Comparison of ENCODE assay signal across 23 mouse cellular contexts in genomic region chr7:79894790-79895189, GRCm38 (mm10). TPM values are rescaled to one million over a fixed set of nuclear protein-coding genes. Genes with fewer than 3 reads are reported as not detected.
DNase-seq lines count a peak whose midpoint lies in the region; ATAC-seq and TF ChIP-seq lines count a peak whose summit lies in the region.
"Had no signal": no experiment of that assay in that cellular context is flagged by ENCODE, and none has a peak within 500 bp of the region (broad histone marks: within the 10 kb centered on the region; RNA-seq: fewer than 3 reads in every experiment).

No protein-coding gene starts in this region.

- H3K9ac ChIP-seq in kidney, embryonic 15.5 days: no peak overlapping the region
- no peak overlapping the region for H3K9ac ChIP-seq in CH12.LX (ENCODE audit: insufficient read depth, low read depth)
- H3K9ac ChIP-seq in ES-E14 (ENCODE audit: insufficient read depth, low read depth, low read length, poor library complexity, severe bottlenecking): no peak overlapping the region
- H3K9ac ChIP-seq in intestine, postnatal 0 days (ENCODE audit: low read depth, low read length): no peak overlapping the region
- H3K9ac ChIP-seq: embryonic facial prominence, embryonic 12.5 days; forebrain, embryonic 13.5 days; forebrain, embryonic 15.5 days; forebrain, postnatal 0 days had no signal

- no peak for TF ChIP-seq POLR2A in CH12.LX (IDR thresholded peaks at IDR 0.05; ENCODE audit: low read depth, low read length)

- TF ChIP-seq CTCF in CH12.LX (conservative IDR thresholded peaks at IDR 0.05 in 1 of 2, IDR thresholded peaks at IDR 0.05 in 1 of 2; ENCODE audit: low read depth in 2 of 2, low read length in 2 of 2): no peak
- no peak for TF ChIP-seq CTCF in intestine, postnatal 0 days (IDR thresholded peaks at IDR 0.05; ENCODE audit: low read depth)
- TF ChIP-seq CTCF in layer of hippocampus, adult 2 months (conservative IDR thresholded peaks at IDR 0.05): no peak

- no peak overlapping the region for H3K4me2 ChIP-seq in kidney, embryonic 15.5 days
- no peak overlapping the region for H3K4me2 ChIP-seq in CH12.LX (ENCODE audit: insufficient read depth, low read depth, poor library complexity, severe bottlenecking)
- no peak overlapping the region for H3K4me2 ChIP-seq in intestine, postnatal 0 days (replicated peaks; ENCODE audit: low read depth)
- H3K4me2 ChIP-seq: embryonic facial prominence, embryonic 12.5 days; forebrain, embryonic 13.5 days; forebrain, embryonic 15.5 days had no signal

- in situ Hi-C loops in CH12.LX (cut with MboI; ENCODE audit: low pct_ligation_motif_present, low pct_unique_long_range_greater_than_20kb, low sequenced_read_pairs) (no loop called here), ES-E14 (cut with MboI; ENCODE audit: low sequenced_read_pairs in 2 of 2, unreplicated experiment in 2 of 2) (no loop called here)

- no peak for DNase-seq in kidney, postnatal 25 days
- DNase-seq in CH12.LX (ENCODE audit: extremely low read depth): no peak
- DNase-seq in ES-E14 (ENCODE audit: low read depth, low spot score): no peak
- no peak for DNase-seq in layer of hippocampus, adult 2 months (ENCODE audit: low spot score in 2 of 2)
- no peak for DNase-seq in midbrain, embryonic 10.5 days (ENCODE audit: low spot score)
- no peak for DNase-seq in ovary, postnatal 14 days (ENCODE audit: low spot score)
- DNase-seq: adrenal gland, adult 8-10 months; adrenal gland, postnatal 14 days; adrenal gland, postnatal 36 days; cerebellum, adult 11-12 months; cerebellum, adult 2 months; cerebellum, adult 9-10 months; cerebellum, postnatal 10 days; cerebellum, postnatal 25 days; forebrain, postnatal 0 days had no signal

- no peak for ATAC-seq in kidney, embryonic 15.5 days (replicated peaks; ENCODE audit: low FRiP score)
- ATAC-seq in intestine, postnatal 0 days: no peak
- ATAC-seq: activated CD4-positive, CD25-positive, alpha-beta regulatory T cell, adult 4 months; forebrain, embryonic 13.5 days; forebrain, embryonic 15.5 days; forebrain, postnatal 0 days; Patski had no signal

- TF ChIP-seq RAD21 in CH12.LX (IDR thresholded peaks at IDR 0.05; ENCODE audit: low read depth, low read length): no peak

- no peak overlapping the region for H3K4me3 ChIP-seq in kidney, embryonic 15.5 days (replicated peaks)
- no peak overlapping the region for H3K4me3 ChIP-seq in CH12.LX (replicated peaks in 1 of 3; ENCODE audit: low read depth in 2 of 3, low read length in 2 of 3, poor library complexity in 1 of 3)
- H3K4me3 ChIP-seq in ES-E14 (ENCODE audit: insufficient read depth in 1 of 2, low read depth in 1 of 2, low read length in 2 of 2, poor library complexity in 1 of 2, severe bottlenecking in 1 of 2): no peak overlapping the region
- no peak overlapping the region for H3K4me3 ChIP-seq in intestine, postnatal 0 days (ENCODE audit: low read depth, low read length)
- no peak overlapping the region for H3K4me3 ChIP-seq in layer of hippocampus, adult 2 months
- H3K4me3 ChIP-seq in midbrain, embryonic 10.5 days: no peak overlapping the region
- H3K4me3 ChIP-seq: embryonic facial prominence, embryonic 10.5 days; embryonic facial prominence, embryonic 12.5 days; forebrain, embryonic 13.5 days; forebrain, embryonic 15.5 days had no signal

- H3K4me1 ChIP-seq in kidney, embryonic 15.5 days: peaks cover 23% of the 10 kb centered on the region
- H3K4me1 ChIP-seq in CH12.LX (ENCODE audit: control insufficient read depth in 1 of 2, insufficient read depth in 2 of 2) (no peaks in the 10 kb centered on the region), ES-E14 (ENCODE audit: control insufficient read depth in 2 of 2, insufficient read depth in 2 of 2, low read length in 2 of 2, poor library complexity in 1 of 2) (peaks cover 4 to 11% of the 10 kb centered on the region in 2 experiments; a peak in 3 of 4 replicates)
- peaks cover 7% of the 10 kb centered on the region for H3K4me1 ChIP-seq in intestine, postnatal 0 days (replicated peaks; ENCODE audit: control insufficient read depth, insufficient read depth, low read length)
- H3K4me1 ChIP-seq in midbrain, embryonic 10.5 days: no peaks in the 10 kb centered on the region
- H3K4me1 ChIP-seq: embryonic facial prominence, embryonic 10.5 days; embryonic facial prominence, embryonic 12.5 days; forebrain, embryonic 13.5 days; forebrain, embryonic 15.5 days had no signal

- peaks cover 45% of the 10 kb centered on the region for H3K36me3 ChIP-seq in kidney, embryonic 15.5 days
- peaks cover 46 to 89% of the 10 kb centered on the region in 2 experiments for H3K36me3 ChIP-seq in CH12.LX (replicated peaks in 1 of 2; ENCODE audit: control insufficient read depth in 1 of 2, insufficient read depth in 1 of 2, low read length in 1 of 2)
- H3K36me3 ChIP-seq in ES-E14 (ENCODE audit: control insufficient read depth, insufficient read depth, low read length, poor library complexity, severe bottlenecking): 0 out of 2 replicates have a peak, but pooled peaks cover 4% of the 10 kb centered on the region
- H3K36me3 ChIP-seq in intestine, postnatal 0 days (ENCODE audit: control insufficient read depth, insufficient read depth): no peaks in the 10 kb centered on the region
- H3K36me3 ChIP-seq in midbrain, embryonic 10.5 days: peaks cover 76% of the 10 kb centered on the region

- 89% methylated on average over 1 of the region's 1 CpGs for WGBS in kidney, embryonic 15.5 days
- 53% methylated on average over 1 of the region's 1 CpGs for WGBS in intestine, postnatal 0 days
- WGBS in midbrain, embryonic 10.5 days: 91% methylated on average over 1 of the region's 1 CpGs

- dilution Hi-C loops in CH12.LX (cut with MboI; ENCODE audit: extremely low pct_ligation_motif_present, extremely low pct_unique_long_range_greater_than_20kb, low sequenced_read_pairs): no loop called here

- no peaks in the 10 kb centered on the region for H3K9me3 ChIP-seq in kidney, embryonic 15.5 days (replicated peaks)
- H3K9me3 ChIP-seq in CH12.LX (replicated peaks; ENCODE audit: low read length) (no peaks in the 10 kb centered on the region), ES-E14 (ENCODE audit: control insufficient read depth, insufficient read depth, low read depth, low read length) (no peaks in the 10 kb centered on the region)
- H3K9me3 ChIP-seq in intestine, postnatal 0 days (ENCODE audit: control insufficient read depth): no peaks in the 10 kb centered on the region
- H3K9me3 ChIP-seq in midbrain, embryonic 10.5 days (replicated peaks): no peaks in the 10 kb centered on the region
- H3K9me3 ChIP-seq: embryonic facial prominence, embryonic 10.5 days; embryonic facial prominence, embryonic 12.5 days; forebrain, embryonic 13.5 days; forebrain, embryonic 15.5 days had no signal

- no peak for TF ChIP-seq EP300 in CH12.LX (IDR thresholded peaks at IDR 0.05; ENCODE audit: low read length)

- peak overlapping the region; percentile 51; the same call in 1 of the 2 replicates for H3K27ac ChIP-seq in kidney, embryonic 15.5 days
- H3K27ac ChIP-seq in CH12.LX (ENCODE audit: insufficient read depth, low read depth) (no peak overlapping the region), ES-E14 (ENCODE audit: insufficient read depth, low read depth, low read length, poor library complexity, severe bottlenecking) (no peak overlapping the region)
- H3K27ac ChIP-seq in intestine, postnatal 0 days (ENCODE audit: low read depth, low read length): peak overlapping the region; percentile 70; the same call in 1 of the 2 replicates
- no peak overlapping the region for H3K27ac ChIP-seq in layer of hippocampus, adult 2 months
- H3K27ac ChIP-seq in midbrain, embryonic 10.5 days (replicated peaks): no peak overlapping the region
- H3K27ac ChIP-seq: embryonic facial prominence, embryonic 10.5 days; embryonic facial prominence, embryonic 12.5 days; forebrain, embryonic 13.5 days; forebrain, embryonic 15.5 days had no signal

- no peaks in the 10 kb centered on the region for H3K79me2 ChIP-seq in CH12.LX (replicated peaks; ENCODE audit: control insufficient read depth, extremely low read depth, insufficient read depth, poor library complexity, severe bottlenecking)

- no peaks in the 10 kb centered on the region for H3K27me3 ChIP-seq in kidney, embryonic 15.5 days
- no peaks in the 10 kb centered on the region for H3K27me3 ChIP-seq in CH12.LX (replicated peaks)
- no peaks in the 10 kb centered on the region for H3K27me3 ChIP-seq in intestine, postnatal 0 days (replicated peaks; ENCODE audit: control insufficient read depth, insufficient read depth, low read length)
- no peaks in the 10 kb centered on the region for H3K27me3 ChIP-seq in midbrain, embryonic 10.5 days (ENCODE audit: low read depth, poor library complexity, severe bottlenecking)
- H3K27me3 ChIP-seq: embryonic facial prominence, embryonic 12.5 days; forebrain, embryonic 13.5 days; forebrain, embryonic 15.5 days; Patski had no signal

RNA-seq across cellular contexts. Expression of gene Ap3s2, which starts 25.7 kb away (rescaled TPM):
- polyA plus RNA-seq in kidney, embryonic 15.5 days (2015; fragmentation: Nextera tagmentation; extraction: Ambion mirVana): 36.6 and 43.2 TPM in 2 replicates
- total RNA-seq in CH12.LX (2012; rRNA removed) (11.8 and 12.7 TPM in 2 replicates), CH12.LX (2014; rRNA removed) (14.4 and 14.9 TPM in 2 replicates), ES-E14 (2012; rRNA removed) (9.4 and 11.0 TPM in 2 replicates)
- polyA plus RNA-seq in CH12.LX (2012; ENCODE audit: insufficient read length, low read depth): 21.8 and 28.3 TPM in 2 replicates
- 21.2 and 21.3 TPM in 2 replicates for polyA plus RNA-seq in intestine, postnatal 0 days (2015; fragmentation: Nextera tagmentation; extraction: Ambion mirVana)
- total RNA-seq in layer of hippocampus, adult 2 months (2021): 10 to 100 TPM; 47.4 to 49.8 TPM
- 52.3 and 55.1 TPM in 2 replicates for polyA plus RNA-seq in midbrain, embryonic 10.5 days (2016; fragmentation: Nextera tagmentation; extraction: Ambion mirVana)

RNA-seq across cellular contexts. Expression of gene Anpep, which starts 33.9 kb away (rescaled TPM):
- polyA plus RNA-seq in kidney, embryonic 15.5 days (2015; fragmentation: Nextera tagmentation; extraction: Ambion mirVana): 72.4 and 81.7 TPM in 2 replicates
- total RNA-seq in CH12.LX (2012; rRNA removed) (0.13 and 0.25 TPM in 2 replicates), CH12.LX (2014; rRNA removed) (not detected in 2 replicates), ES-E14 (2012; rRNA removed) (11.4 and 15.4 TPM in 2 replicates)
- 0.45 and 0.60 TPM in 2 replicates for polyA plus RNA-seq in CH12.LX (2012; ENCODE audit: insufficient read length, low read depth)
- polyA plus RNA-seq in intestine, postnatal 0 days (2015; fragmentation: Nextera tagmentation; extraction: Ambion mirVana): 476 and 488 TPM in 2 replicates
- total RNA-seq in layer of hippocampus, adult 2 months (2021): 1 to 10 TPM; 3.3 to 4.7 TPM
- 3.9 and 5.5 TPM in 2 replicates for polyA plus RNA-seq in midbrain, embryonic 10.5 days (2016; fragmentation: Nextera tagmentation; extraction: Ambion mirVana)
- polyA plus RNA-seq: activated CD4-positive, CD25-positive, alpha-beta regulatory T cell, adult 4 months had no signal

RNA-seq across cellular contexts. Expression of gene Arpin, which starts 40.4 kb away (rescaled TPM):
- 30.5 and 30.7 TPM in 2 replicates for polyA plus RNA-seq in kidney, embryonic 15.5 days (2015; fragmentation: Nextera tagmentation; extraction: Ambion mirVana)
- total RNA-seq in CH12.LX (2012; rRNA removed): not detected in 2 replicates
- not detected in 2 replicates for total RNA-seq in CH12.LX (2014; rRNA removed)
- not detected in 2 replicates for polyA plus RNA-seq in CH12.LX (2012; ENCODE audit: insufficient read length, low read depth)
- 2.3 and 3.9 TPM in 2 replicates for total RNA-seq in ES-E14 (2012; rRNA removed)
- polyA plus RNA-seq in intestine, postnatal 0 days (2015; fragmentation: Nextera tagmentation; extraction: Ambion mirVana): 36.1 and 37.5 TPM in 2 replicates
- total RNA-seq in layer of hippocampus, adult 2 months (2021): 10 to 100 TPM; 13.4 TPM
- polyA plus RNA-seq in midbrain, embryonic 10.5 days (2016; fragmentation: Nextera tagmentation; extraction: Ambion mirVana): 24.0 and 24.5 TPM in 2 replicates
- polyA plus RNA-seq: activated CD4-positive, CD25-positive, alpha-beta regulatory T cell, adult 4 months had no signal

Comparison
In these comparisons a context has a peak if more than half of its experiments do, and no peak if none do; other contexts are left out.
1. H3K27ac ChIP-seq: peak in kidney, embryonic 15.5 days (single experiment) and intestine, postnatal 0 days (single experiment); none in CH12.LX (single experiment), ES-E14 (single experiment), layer of hippocampus, adult 2 months (single experiment) and midbrain, embryonic 10.5 days (single experiment).
2. RNA of gene Anpep, which starts 33.9 kb away (polyA plus RNA-seq): 476 to 488 TPM in intestine, postnatal 0 days and 72.4 to 81.7 TPM in kidney, embryonic 15.5 days; 3.9 to 5.5 TPM in midbrain, embryonic 10.5 days and 0.45 to 0.60 TPM in CH12.LX; every median in the first group is over 10 times any median in the second.
3. RNA of gene Arpin, which starts 40.4 kb away (polyA plus RNA-seq): 36.1 to 37.5 TPM in intestine, postnatal 0 days, 30.5 to 30.7 TPM in kidney, embryonic 15.5 days and 24.0 to 24.5 TPM in midbrain, embryonic 10.5 days; not detected in CH12.LX; every median in the first group is over 10 times any median in the second.